Mouse (Mus musculus): ENCODE measurements around the gene Pitpnc1. TPM values are rescaled to one million over a fixed set of nuclear protein-coding genes. Genes with fewer than 3 reads are reported as not detected.

The Pitpnc1 gene
- polyA plus RNA-seq, 1 experiment: 14.0 TPM

- TF ChIP-seq POLR2A (IDR thresholded peaks at IDR 0.05; ENCODE audit: borderline replicate concordance, control insufficient read depth, low read depth, low read length) (no peak), CTCF (IDR thresholded peaks at IDR 0.05; ENCODE audit: control insufficient read depth, insufficient read depth, low read length) (no peak)
- peaks cover 4% of the 10 kb centered on the region for H3K4me1 ChIP-seq (ENCODE audit: control insufficient read depth, insufficient read depth, low read length)
- 50% methylated on average over 6 of the region's 6 CpGs for WGBS
- H3K27ac ChIP-seq (ENCODE audit: control insufficient read depth, insufficient read depth, low read depth, low read length, poor library complexity): no peak overlapping the region
- H3K4me3 ChIP-seq (replicated peaks; ENCODE audit: control insufficient read depth, low read depth, low read length): no peak overlapping the region
Measured at GRCm38 (mm10) chr11:107464141-107464540, 6.4 kb downstream of the Pitpnc1 start.

- WGBS: 89% methylated on average over 12 of the region's 12 CpGs
- TF ChIP-seq POLR2A (IDR thresholded peaks at IDR 0.05; ENCODE audit: borderline replicate concordance, control insufficient read depth, low read depth, low read length) (no peak), CTCF (IDR thresholded peaks at IDR 0.05; ENCODE audit: control insufficient read depth, insufficient read depth, low read length) (no peak)
- Histone ChIP-seq H3K4me3 (replicated peaks; ENCODE audit: control insufficient read depth, low read depth, low read length) (no peak overlapping the region), H3K4me1 (ENCODE audit: control insufficient read depth, insufficient read depth, low read length) (peaks cover 3% of the 10 kb centered on the region), H3K27ac (ENCODE audit: control insufficient read depth, insufficient read depth, low read depth, low read length, poor library complexity) (no peak overlapping the region)
Measured at GRCm38 (mm10) chr11:107463251-107463681, 7.2 kb downstream of the Pitpnc1 start.

- H3K4me3 ChIP-seq (replicated peaks; ENCODE audit: control insufficient read depth, low read depth, low read length): no peak overlapping the region
- 80% methylated on average over 3 of the region's 3 CpGs for WGBS
- no peaks in the 10 kb centered on the region; the same call in 1 of the 2 replicates for H3K4me1 ChIP-seq (ENCODE audit: control insufficient read depth, insufficient read depth, low read length)
- H3K27ac ChIP-seq (ENCODE audit: control insufficient read depth, insufficient read depth, low read depth, low read length, poor library complexity): no peak overlapping the region
- no peak for TF ChIP-seq POLR2A (IDR thresholded peaks at IDR 0.05; ENCODE audit: borderline replicate concordance, control insufficient read depth, low read depth, low read length)
- TF ChIP-seq CTCF (IDR thresholded peaks at IDR 0.05; ENCODE audit: control insufficient read depth, insufficient read depth, low read length): peak; percentile 72
Measured at GRCm38 (mm10) chr11:107462478-107462877, 8.0 kb downstream of the Pitpnc1 start.

- H3K4me1 ChIP-seq (ENCODE audit: control insufficient read depth, insufficient read depth, low read length): no peaks in the 10 kb centered on the region
- H3K4me3 ChIP-seq (replicated peaks; ENCODE audit: control insufficient read depth, low read depth, low read length): no peak overlapping the region
- WGBS: 77% methylated on average over 7 of the region's 7 CpGs
- H3K27ac ChIP-seq (ENCODE audit: control insufficient read depth, insufficient read depth, low read depth, low read length, poor library complexity): no peak overlapping the region
- no peak for TF ChIP-seq POLR2A (IDR thresholded peaks at IDR 0.05; ENCODE audit: borderline replicate concordance, control insufficient read depth, low read depth, low read length)
- no peak for TF ChIP-seq CTCF (IDR thresholded peaks at IDR 0.05; ENCODE audit: control insufficient read depth, insufficient read depth, low read length)
Measured at GRCm38 (mm10) chr11:107459828-107460227, 10.7 kb downstream of the Pitpnc1 start.

- 73% methylated on average over 7 of the region's 7 CpGs for WGBS
- TF ChIP-seq POLR2A (IDR thresholded peaks at IDR 0.05; ENCODE audit: borderline replicate concordance, control insufficient read depth, low read depth, low read length): no peak
- no peak for TF ChIP-seq CTCF (IDR thresholded peaks at IDR 0.05; ENCODE audit: control insufficient read depth, insufficient read depth, low read length)
- H3K4me3 ChIP-seq (replicated peaks; ENCODE audit: control insufficient read depth, low read depth, low read length): no peak overlapping the region
- no peaks in the 10 kb centered on the region for H3K4me1 ChIP-seq (ENCODE audit: control insufficient read depth, insufficient read depth, low read length)
- H3K27ac ChIP-seq (ENCODE audit: control insufficient read depth, insufficient read depth, low read depth, low read length, poor library complexity): no peak overlapping the region
Measured at GRCm38 (mm10) chr11:107458986-107459385, 11.5 kb downstream of the Pitpnc1 start.

- 67% methylated on average over 12 of the region's 12 CpGs for WGBS
- Histone ChIP-seq H3K4me1 (ENCODE audit: control insufficient read depth, insufficient read depth, low read length) (no peaks in the 10 kb centered on the region), H3K27ac (ENCODE audit: control insufficient read depth, insufficient read depth, low read depth, low read length, poor library complexity) (no peak overlapping the region), H3K4me3 (replicated peaks; ENCODE audit: control insufficient read depth, low read depth, low read length) (no peak overlapping the region)
- TF ChIP-seq POLR2A (IDR thresholded peaks at IDR 0.05; ENCODE audit: borderline replicate concordance, control insufficient read depth, low read depth, low read length) (no peak), CTCF (IDR thresholded peaks at IDR 0.05; ENCODE audit: control insufficient read depth, insufficient read depth, low read length) (no peak)
Measured at GRCm38 (mm10) chr11:107458286-107458685, 12.2 kb downstream of the Pitpnc1 start.

GRCm38 (mm10) chr11:107457282-107457681, 13.2 kb downstream of the Pitpnc1 start:
- H3K4me1 ChIP-seq (ENCODE audit: control insufficient read depth, insufficient read depth, low read length): no peaks in the 10 kb centered on the region
- WGBS: 75% methylated on average over 3 of the region's 3 CpGs
- no peak overlapping the region for H3K27ac ChIP-seq (ENCODE audit: control insufficient read depth, insufficient read depth, low read depth, low read length, poor library complexity)
- no peak overlapping the region for H3K4me3 ChIP-seq (replicated peaks; ENCODE audit: control insufficient read depth, low read depth, low read length)
- TF ChIP-seq POLR2A (IDR thresholded peaks at IDR 0.05; ENCODE audit: borderline replicate concordance, control insufficient read depth, low read depth, low read length): no peak
- TF ChIP-seq CTCF (IDR thresholded peaks at IDR 0.05; ENCODE audit: control insufficient read depth, insufficient read depth, low read length): no peak

- H3K4me1 ChIP-seq (ENCODE audit: control insufficient read depth, insufficient read depth, low read length): peaks cover 4% of the 10 kb centered on the region; the same call in 1 of the 2 replicates
- no peak overlapping the region for H3K27ac ChIP-seq (ENCODE audit: control insufficient read depth, insufficient read depth, low read depth, low read length, poor library complexity)
- TF ChIP-seq CTCF (IDR thresholded peaks at IDR 0.05; ENCODE audit: control insufficient read depth, insufficient read depth, low read length) (no peak), POLR2A (IDR thresholded peaks at IDR 0.05; ENCODE audit: borderline replicate concordance, control insufficient read depth, low read depth, low read length) (no peak)
- 32% methylated on average over 19 of the region's 19 CpGs for WGBS
- H3K4me3 ChIP-seq (replicated peaks; ENCODE audit: control insufficient read depth, low read depth, low read length): no peak overlapping the region
Measured at GRCm38 (mm10) chr11:107454546-107455462, 15.7 kb downstream of the Pitpnc1 start.

All from bone marrow, adult 2 months (tissue).